Mouse (Mus musculus) A20 (cell line): Measurements from ENCODE around the gene Rbm6.

Source experiments
- DNase-seq: peaks from one replicate; pipeline ENCODE4 v3.0.0-alpha.2; 2011; ENCODE audit warnings: low read depth, low spot score

Rbm6 gene

GRCm38 (mm10) chr9:107873137-107873536, at the start of gene Rbm6:
Rbm6 (minus strand) TSS chr9:107873237.
- DNase-seq = no peak

- no peak for DNase-seq
Observed at GRCm38 (mm10) chr9:107919441-107919840, 46.4 kb upstream of the Rbm6 start.

GRCm38 (mm10) chr9:107918884-107919283, 45.8 kb upstream of the Rbm6 start:
- no peak for DNase-seq

- DNase-seq = no peak
Observed at GRCm38 (mm10) chr9:107917895-107918608, 45.0 kb upstream of the Rbm6 start.

GRCm38 (mm10) chr9:107914764-107915420, 41.9 kb upstream of the Rbm6 start:
- DNase-seq = no peak

GRCm38 (mm10) chr9:107910025-107910769, 37.2 kb upstream of the Rbm6 start:
- no peak for DNase-seq

- no peak for DNase-seq
Observed at GRCm38 (mm10) chr9:107908410-107909158, 35.5 kb upstream of the Rbm6 start.

GRCm38 (mm10) chr9:107907801-107908120, 34.7 kb upstream of the Rbm6 start:
- DNase-seq = no peak

- DNase-seq = no peak
Observed at GRCm38 (mm10) chr9:107906967-107907800, 34.1 kb upstream of the Rbm6 start.

GRCm38 (mm10) chr9:107906252-107906966, 33.4 kb upstream of the Rbm6 start, which contains the start of gene Mst1r:
Mst1r (plus strand) TSS chr9:107906873.
- peak; percentile 9 for DNase-seq

- DNase-seq = peak; percentile 82
Observed at GRCm38 (mm10) chr9:107904726-107905125, 31.7 kb upstream of the Rbm6 start.

GRCm38 (mm10) chr9:107901627-107901914, 28.5 kb upstream of the Rbm6 start:
- no peak for DNase-seq

- DNase-seq = no peak
Observed at GRCm38 (mm10) chr9:107900840-107901626, 28.0 kb upstream of the Rbm6 start.

- no peak for DNase-seq
Observed at GRCm38 (mm10) chr9:107899855-107900254, 26.8 kb upstream of the Rbm6 start.

GRCm38 (mm10) chr9:107898563-107898962, 25.5 kb upstream of the Rbm6 start:
- no peak for DNase-seq

GRCm38 (mm10) chr9:107891023-107891422, 18.0 kb upstream of the Rbm6 start:
- DNase-seq = peak; percentile 56

GRCm38 (mm10) chr9:107890260-107890659, 17.2 kb upstream of the Rbm6 start:
- no peak for DNase-seq

GRCm38 (mm10) chr9:107888267-107888850, 15.3 kb upstream of the Rbm6 start:
- DNase-seq = no peak

- DNase-seq = peak; percentile 96
Observed at GRCm38 (mm10) chr9:107887804-107888266, 14.8 kb upstream of the Rbm6 start, which contains the start of gene Mon1a. Mon1a (plus strand) TSS chr9:107888151.
